Mouse (Mus musculus): Measurements from ENCODE around the gene Ccdc57. TPM values are rescaled to one million over a fixed set of nuclear protein-coding genes. Genes with fewer than 3 reads are reported as not detected.
"Not testable (repeated sequence)": the region's sequence is repeated elsewhere in the genome, so short reads cannot be mapped to it uniquely, and the experiment has no call there.

The Ccdc57 gene
- total RNA-seq, 2 experiments from 2014 or later: 0.65 to 0.77 TPM

DNA sequence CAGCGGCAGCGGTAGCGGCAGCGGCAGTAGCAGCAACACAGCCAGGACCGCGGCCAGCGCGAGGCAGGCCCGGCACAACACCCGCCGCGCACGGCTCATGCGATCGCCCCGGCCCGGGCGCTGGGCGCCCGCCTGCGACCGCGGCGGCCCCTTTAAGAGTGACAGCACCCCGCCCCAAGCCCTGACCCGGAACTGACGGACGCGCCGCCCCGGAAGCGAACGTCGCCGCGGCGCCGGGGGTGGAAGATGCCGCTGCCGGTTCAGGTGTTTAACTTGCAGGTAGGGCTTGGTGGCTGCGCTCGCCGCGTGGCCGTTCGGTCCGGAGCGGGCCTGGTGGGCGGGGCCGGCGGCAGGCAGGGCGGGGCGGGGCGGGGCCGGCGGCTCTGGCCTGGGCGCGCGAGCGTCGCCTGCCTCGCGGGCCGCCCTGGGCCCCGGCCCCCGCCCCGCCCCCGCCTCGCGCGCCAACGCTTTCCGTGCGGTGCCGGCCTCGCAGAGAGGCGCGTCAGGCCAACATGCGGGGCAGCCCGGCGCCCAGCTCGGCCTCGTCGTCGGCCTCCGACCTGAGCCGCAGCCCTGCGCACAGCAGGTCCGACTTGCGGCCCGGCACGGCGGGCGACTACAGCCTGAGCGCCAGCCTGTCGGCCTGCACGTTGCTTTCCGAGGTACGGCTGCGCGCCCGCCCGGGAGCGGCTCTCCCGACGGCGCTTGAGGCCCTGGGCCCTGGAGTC, 148.4 kb downstream of the Ccdc57 start, which contains the start of the genes Rfng and Gps1:
TSS of gene Rfng (minus strand) at position 144 of the 728 bp plus-strand sequence.
TSS of gene Gps1 (plus strand) at position 209 of the 728 bp plus-strand sequence.
- peak; percentile 89 to 90 for DNase-seq

DNA sequence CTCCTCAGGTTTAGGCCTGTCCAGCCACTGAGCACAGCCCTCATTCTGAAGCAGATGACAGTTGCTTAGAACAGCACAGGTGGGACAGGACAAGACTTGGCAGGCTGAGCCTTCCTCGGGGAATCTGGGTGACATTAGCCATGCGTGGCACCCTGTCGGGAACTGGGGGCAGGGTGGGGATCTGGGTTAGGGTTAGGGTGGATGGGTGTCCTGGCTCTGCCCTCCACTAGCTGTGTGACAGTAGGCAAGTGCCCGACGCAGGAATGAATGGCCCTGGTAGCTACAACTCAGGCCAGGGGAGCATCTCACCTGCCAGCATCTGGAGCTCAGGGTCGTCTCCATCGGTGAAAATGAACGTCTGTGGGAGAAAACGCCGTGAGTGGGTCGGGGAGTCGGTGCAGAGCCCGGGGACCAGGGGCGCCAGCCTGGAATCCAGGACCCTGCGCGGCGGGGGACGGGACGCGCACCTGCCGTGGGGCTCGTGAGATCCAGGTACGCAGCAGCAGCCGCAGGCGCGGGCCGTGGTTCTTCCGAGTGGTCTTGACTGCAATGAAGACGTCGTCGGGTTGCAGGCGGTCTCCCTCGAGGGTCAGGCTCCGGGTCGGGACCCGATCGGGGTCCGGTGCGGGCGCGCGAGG, 149.1 kb downstream of the Ccdc57 start:
- DNase-seq: no peak

GRCm38 (mm10) chr11:120781361-120781760, 151.3 kb downstream of the Ccdc57 start:
- not testable (repeated sequence) for DNase-seq

DNA sequence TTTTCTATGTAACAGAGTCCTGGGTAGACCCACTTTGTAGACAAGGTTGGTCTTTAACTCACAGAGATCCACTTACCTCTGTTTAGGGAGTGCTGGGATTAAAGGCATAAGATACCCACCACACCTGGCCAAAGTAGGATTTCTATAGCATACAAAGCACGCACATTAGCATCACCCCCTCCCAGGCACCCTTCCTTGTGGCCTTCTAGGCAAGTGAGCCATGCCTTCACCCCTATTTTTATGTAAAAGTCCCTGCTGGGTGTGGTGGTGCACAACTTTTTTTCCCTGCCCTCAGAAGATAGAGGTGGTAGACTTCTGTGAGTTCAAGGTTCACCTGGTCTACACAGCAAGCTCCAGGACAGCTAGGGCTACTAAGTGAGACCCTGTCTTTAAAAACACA, 152.8 kb downstream of the Ccdc57 start:
- DNase-seq: no peak

GRCm38 (mm10) chr11:120777123-120777522, 155.5 kb downstream of the Ccdc57 start:
- DNase-seq: no peak

Other genes with a start within 250 kb of the Ccdc57 start
- gene Cenpx, start 219.1 kb downstream of the Ccdc57 start, total RNA-seq (2021): 10 to 100 TPM; 32.5 to 34.2 TPM
- gene Lrrc45, start 218.9 kb downstream of the Ccdc57 start, total RNA-seq (2021): 1 to 10 TPM; 3.8 to 4.3 TPM
- gene Rac3, start 211.4 kb downstream of the Ccdc57 start, total RNA-seq (2021): 1 to 10 TPM; 1.1 to 1.3 TPM
- 10 to 100 TPM; 16.6 to 16.7 TPM for gene Dcxr, start 205.6 kb downstream of the Ccdc57 start, total RNA-seq (2021)
- gene Cbr2, start 200.8 kb downstream of the Ccdc57 start, total RNA-seq (2021): 10 to 100 TPM; 20.9 to 82.2 TPM
- 10 to 100 TPM; 23.6 to 49.8 TPM for gene Hmga1b, start 170.1 kb downstream of the Ccdc57 start, total RNA-seq (2021)
- 10 to 100 TPM; 11.4 to 11.5 TPM for gene Rfng, start 148.7 kb downstream of the Ccdc57 start, total RNA-seq (2021)
- 10 to 100 TPM; 54.8 to 55.9 TPM for gene Gps1, start 148.6 kb downstream of the Ccdc57 start, total RNA-seq (2021)
- 10 to 100 TPM; 22.4 to 30.3 TPM for gene Dus1l, start 136.5 kb downstream of the Ccdc57 start, total RNA-seq (2021)
- gene Fasn, start 108.3 kb downstream of the Ccdc57 start, total RNA-seq (2021): 100 to 1,000 TPM in 1 of 2 experiments, 10 to 100 TPM in 1; 41.4 to 258 TPM
- gene Slc16a3, start 15.6 kb upstream of the Ccdc57 start, total RNA-seq (2021): under 1 TPM; 0.77 to 0.87 TPM
- gene Csnk1d, start 58.5 kb upstream of the Ccdc57 start, total RNA-seq (2021): 10 to 100 TPM; 49.2 to 55.1 TPM
- gene Cd7, start 106.5 kb upstream of the Ccdc57 start, total RNA-seq (2021): 1 to 10 TPM in 1 of 2 experiments, under 1 TPM in 1; 0.35 to 1.1 TPM
- not detected for gene Sectm1b, start 130.7 kb upstream of the Ccdc57 start, total RNA-seq (2021)
- gene Sectm1a, start 148.3 kb upstream of the Ccdc57 start, total RNA-seq (2021): under 1 TPM in 1 of 2 experiments, not detected in 1; 0.26 TPM
- gene Tex19.2, start 185.8 kb upstream of the Ccdc57 start, total RNA-seq (2021): not detected
- not detected for gene Tex19.1, start 213.3 kb upstream of the Ccdc57 start, total RNA-seq (2021)
- gene Uts2r, start 227.4 kb upstream of the Ccdc57 start, total RNA-seq (2021): under 1 TPM in 1 of 2 experiments, not detected in 1; 0.30 TPM

Measured in heart, adult 18-20 months (tissue).